Mouse (Mus musculus) erythroblast, embryonic 14.5 days (primary cell): ENCODE results near the gene Olfr398. TPM values are rescaled to one million over a fixed set of nuclear protein-coding genes. Genes with fewer than 3 reads are reported as not detected.

Source experiments
- H3K27me3 ChIP-seq: 2 replicates; pipeline ENCODE4 v1.6.1; 2012; ENCODE audit warnings: inconsistent platforms; ENCODE audit not compliant: control insufficient read depth
- H3K36me3 ChIP-seq: 2 replicates; pipeline ENCODE4 v1.6.1; 2012; ENCODE audit warnings: mild to moderate bottlenecking, inconsistent platforms; ENCODE audit not compliant: control insufficient read depth
- H3K4me1 ChIP-seq: 2 replicates; pipeline ENCODE4 v1.6.1; 2012; ENCODE audit warnings: inconsistent platforms; ENCODE audit not compliant: control insufficient read depth
- H3K4me3 ChIP-seq: replicated peaks from 2 replicates; pipeline ENCODE3; 2012; ENCODE audit warnings: moderate library complexity, mild to moderate bottlenecking, inconsistent platforms
- H3K9me3 ChIP-seq: 2 replicates; pipeline ENCODE4 v1.6.1; 2012; ENCODE audit warnings: low read length, inconsistent platforms, mixed read lengths; ENCODE audit not compliant: control insufficient read depth
- GATA1 ChIP-seq: IDR thresholded peaks from 2 replicates; pipeline ENCODE4 v1.6.1; 2012; ENCODE audit warnings: low read length, inconsistent platforms, mixed read lengths
- TAL1 ChIP-seq: IDR thresholded peaks from 3 replicates; pipeline ENCODE4 v1.6.1; 2012; ENCODE audit warnings: low read length, inconsistent platforms, mixed read lengths
- polyA plus RNA-seq: library from polyadenylated mRNA; stranded (reverse); fragments of >175 nt; gene quantifications from 2 replicates; pipeline ENCODE4 v1.2.3, GENCODE M21; 2012

The Olfr398 gene
- not detected in 2 replicates for polyA plus RNA-seq

DNA sequence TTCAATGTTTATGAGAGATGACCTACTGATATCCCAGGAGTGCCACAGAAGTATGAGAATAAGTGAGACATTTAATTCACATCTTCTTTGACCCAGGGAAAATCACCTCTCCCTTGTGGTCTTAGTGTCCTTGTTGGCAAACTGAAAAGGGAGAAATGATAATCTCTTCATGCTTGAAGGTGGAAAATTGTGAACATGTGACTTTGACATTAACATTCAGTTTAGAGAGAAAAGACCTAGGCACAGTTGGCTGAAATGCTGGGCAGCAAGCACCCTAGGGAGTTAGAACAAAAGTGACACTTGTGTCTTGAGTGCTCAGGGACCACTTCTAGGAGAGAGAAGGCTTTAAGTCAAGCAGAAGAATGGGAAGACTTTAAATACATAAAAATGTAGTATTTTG lies at the start of gene Olfr398:
Gene Olfr398, minus strand, starts transcription at position 101 of the 400 bp plus-strand sequence.
- peaks cover 19% of the 10 kb centered on the region for H3K9me3 ChIP-seq
- H3K36me3 ChIP-seq = no peaks in the 10 kb centered on the region
- no peak for TF ChIP-seq GATA1
- no peak for TF ChIP-seq TAL1
- H3K27me3 ChIP-seq = no peaks in the 10 kb centered on the region
- H3K4me1 ChIP-seq = no peaks in the 10 kb centered on the region
- no peak within 1 kb of the TSS for H3K4me3 ChIP-seq

DNA sequence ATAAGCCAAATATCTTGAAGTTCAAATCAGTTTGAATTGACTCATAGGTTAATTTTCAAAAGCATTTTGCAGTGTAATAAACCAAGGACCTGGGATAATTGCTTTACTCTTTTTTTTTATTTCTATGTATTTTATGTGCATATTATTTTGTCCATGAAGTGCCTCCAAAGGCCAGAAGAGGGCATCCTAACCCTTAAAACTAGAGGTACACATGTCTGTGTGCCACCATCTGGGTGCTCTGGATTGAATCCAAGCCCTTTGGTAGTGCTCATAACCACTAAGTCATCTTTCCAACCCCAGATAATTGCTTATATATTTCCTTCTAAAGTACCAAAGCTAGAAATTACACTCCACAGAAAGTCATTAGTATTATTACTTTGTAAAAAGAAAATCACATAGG lies 2.9 kb upstream of the Olfr398 start:
- no peaks in the 10 kb centered on the region for H3K27me3 ChIP-seq
- H3K36me3 ChIP-seq = no peaks in the 10 kb centered on the region
- TF ChIP-seq GATA1 (no peak), TAL1 (no peak)
- H3K4me3 ChIP-seq = no peak overlapping the region
- H3K9me3 ChIP-seq = peaks cover 10% of the 10 kb centered on the region
- H3K4me1 ChIP-seq = no peaks in the 10 kb centered on the region

DNA sequence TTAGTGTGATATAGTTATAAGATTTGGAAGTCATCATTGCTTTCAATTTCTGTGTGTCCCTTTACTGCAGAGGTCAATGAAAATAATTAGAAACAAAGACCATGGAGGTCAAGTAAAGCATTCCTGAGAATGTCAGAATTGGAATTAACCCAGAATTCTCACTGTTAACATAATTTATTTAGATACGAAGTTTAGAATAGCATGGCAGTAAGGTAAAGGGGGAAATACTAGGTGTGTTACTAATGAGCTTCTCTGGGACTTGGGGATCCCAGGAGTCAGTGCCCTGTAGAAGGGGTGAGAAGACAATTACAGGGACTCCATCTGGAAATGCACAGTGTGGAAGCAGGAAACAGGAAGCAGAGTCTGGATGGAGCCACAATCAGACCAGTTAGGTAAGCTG lies 29.7 kb downstream of the Olfr398 start, which contains the start of gene Olfr397:
Gene Olfr397, plus strand, starts transcription at position 301 of the 400 bp plus-strand sequence.
- H3K4me1 ChIP-seq = no peaks in the 10 kb centered on the region
- H3K27me3 ChIP-seq = no peaks in the 10 kb centered on the region
- no peak within 1 kb of the TSS for H3K4me3 ChIP-seq
- peaks cover 3% of the 10 kb centered on the region; the same call in 1 of the 2 replicates for H3K9me3 ChIP-seq
- no peak for TF ChIP-seq GATA1
- no peak for TF ChIP-seq TAL1
- no peaks in the 10 kb centered on the region for H3K36me3 ChIP-seq

DNA sequence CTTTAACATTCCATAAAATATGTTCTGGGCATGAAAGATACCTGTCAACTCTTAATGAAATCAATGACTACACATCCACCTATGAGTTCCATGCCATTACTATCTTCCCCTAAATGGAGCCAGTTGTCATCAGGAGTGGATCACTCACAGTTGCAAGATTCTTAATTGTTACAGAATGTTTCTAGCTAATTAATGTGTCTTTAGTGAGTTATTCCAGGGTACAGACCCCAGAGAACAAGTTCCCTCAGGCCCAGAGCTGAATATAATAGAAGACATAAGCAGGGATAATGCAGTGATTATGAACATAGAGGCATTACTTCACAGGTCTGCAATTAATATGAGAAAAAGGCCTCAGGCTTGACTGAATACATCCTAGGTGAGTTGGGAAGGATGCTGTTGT lies 53.8 kb downstream of the Olfr398 start, which contains the start of gene Olfr23:
Gene Olfr23, plus strand, starts transcription at position 301 of the 400 bp plus-strand sequence.
- H3K4me1 ChIP-seq = no peaks in the 10 kb centered on the region
- no peaks in the 10 kb centered on the region for H3K9me3 ChIP-seq
- no peaks in the 10 kb centered on the region for H3K27me3 ChIP-seq
- TF ChIP-seq TAL1 (no peak), GATA1 (no peak)
- H3K4me3 ChIP-seq = no peak within 1 kb of the TSS
- H3K36me3 ChIP-seq = no peaks in the 10 kb centered on the region

Other genes starting within 250 kb of the Olfr398 start
- gene Olfr389, start 209.7 kb downstream of the Olfr398 start, polyA plus RNA-seq = not detected in 2 replicates
- gene Olfr390, start 207.4 kb downstream of the Olfr398 start, polyA plus RNA-seq = not detected in 2 replicates
- not detected in 2 replicates for gene Olfr391-ps, start 187.4 kb downstream of the Olfr398 start, polyA plus RNA-seq
- gene Olfr392, start 173.4 kb downstream of the Olfr398 start, polyA plus RNA-seq = not detected in 2 replicates
- not detected in 2 replicates for gene Olfr393, start 139.0 kb downstream of the Olfr398 start, polyA plus RNA-seq
- gene Olfr394, start 99.6 kb downstream of the Olfr398 start, polyA plus RNA-seq = not detected in 2 replicates
- not detected in 2 replicates for gene Olfr395, start 81.1 kb downstream of the Olfr398 start, polyA plus RNA-seq
- not detected in 2 replicates for gene Olfr23, start 53.7 kb downstream of the Olfr398 start, polyA plus RNA-seq
- not detected in 2 replicates for gene Olfr397, start 29.6 kb downstream of the Olfr398 start, polyA plus RNA-seq
- gene Olfr139, start 66.1 kb upstream of the Olfr398 start, polyA plus RNA-seq = not detected in 2 replicates
- not detected in 2 replicates for gene Olfr399, start 66.2 kb upstream of the Olfr398 start, polyA plus RNA-seq
- not detected in 2 replicates for gene Zfp616, start 79.5 kb upstream of the Olfr398 start, polyA plus RNA-seq
- gene Olfr401, start 123.3 kb upstream of the Olfr398 start, polyA plus RNA-seq = not detected in 2 replicates
- gene Olfr402, start 163.1 kb upstream of the Olfr398 start, polyA plus RNA-seq = not detected in 2 replicates
- gene Olfr403, start 195.8 kb upstream of the Olfr398 start, polyA plus RNA-seq = 0.16 TPM in 1 of 2 replicates, not detected in the other
- not detected in 2 replicates for gene Olfr43, start 221.0 kb upstream of the Olfr398 start, polyA plus RNA-seq